Mouse (Mus musculus) gastrocnemius, postnatal 14 days (tissue): ENCODE measurements around the gene Soat1. TPM values are rescaled to one million over a fixed set of nuclear protein-coding genes. Genes with fewer than 3 reads are reported as not detected.
"Not testable (repeated sequence)": the region's sequence is repeated elsewhere in the genome, so short reads cannot be mapped to it uniquely, and the experiment has no call there.

ENCODE experiments used
- DNase-seq: peaks from one replicate; pipeline ENCODE4 v3.0.0; 2021; ENCODE audit warnings: mixed read lengths
- intact Hi-C: fragments of 180-260 bp; cut with DNase I; formaldehyde crosslinking; loops from one replicate; pipeline ENCODE4 v1.15.1; 2025; ENCODE audit warnings: low total_unique reads
- total RNA-seq, 2 experiments: library from RNA; stranded (reverse); gene quantifications; 2 replicates each; pipeline ENCODE4 v1.2.3; 2021

Soat1 gene
- total RNA-seq, 2 experiments from 2014 or later = 7.7 to 10.0 TPM

DNA sequence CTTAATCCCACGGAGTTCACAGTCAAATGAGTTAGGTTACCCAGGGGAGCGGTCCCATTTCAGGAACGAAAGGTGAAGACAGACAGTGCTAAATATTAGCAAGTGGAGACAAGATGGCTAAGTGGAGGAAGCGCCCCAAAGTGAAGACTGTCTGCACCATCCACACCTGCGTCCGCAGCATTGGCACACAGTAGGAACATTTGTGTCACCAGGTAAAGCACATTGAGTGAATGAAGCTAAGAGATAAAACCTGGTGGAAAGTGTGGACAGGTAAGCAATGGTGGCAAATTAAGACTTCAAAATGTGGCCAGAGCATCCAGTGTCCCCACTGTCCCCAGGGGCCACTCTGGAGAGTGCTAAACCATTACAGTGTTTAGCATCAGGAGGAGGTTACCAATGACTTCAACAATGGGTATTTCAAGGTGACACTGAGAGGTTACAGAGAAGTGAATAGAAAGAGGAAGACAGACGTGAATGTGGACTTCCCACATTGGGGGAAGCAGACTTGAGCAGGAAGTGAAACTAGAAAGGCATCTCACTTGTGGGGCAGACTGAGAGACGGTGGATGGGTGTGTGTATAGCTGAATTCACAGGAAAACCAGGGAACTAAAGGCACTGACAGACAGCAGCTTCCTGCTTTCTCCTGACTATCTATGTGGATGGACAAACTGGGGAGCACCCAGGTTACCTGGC, 37.0 kb downstream of the Soat1 start:
- DNase-seq = no peak
- intact Hi-C loops = no loop called here

- intact Hi-C loops = no loop called here
- DNase-seq = no peak
Measured at GRCm38 (mm10) chr1:156433497-156433896, 40.6 kb downstream of the Soat1 start.

- intact Hi-C loops = no loop called here
- DNase-seq = no peak
Measured at GRCm38 (mm10) chr1:156432498-156432897, 41.6 kb downstream of the Soat1 start.

DNA sequence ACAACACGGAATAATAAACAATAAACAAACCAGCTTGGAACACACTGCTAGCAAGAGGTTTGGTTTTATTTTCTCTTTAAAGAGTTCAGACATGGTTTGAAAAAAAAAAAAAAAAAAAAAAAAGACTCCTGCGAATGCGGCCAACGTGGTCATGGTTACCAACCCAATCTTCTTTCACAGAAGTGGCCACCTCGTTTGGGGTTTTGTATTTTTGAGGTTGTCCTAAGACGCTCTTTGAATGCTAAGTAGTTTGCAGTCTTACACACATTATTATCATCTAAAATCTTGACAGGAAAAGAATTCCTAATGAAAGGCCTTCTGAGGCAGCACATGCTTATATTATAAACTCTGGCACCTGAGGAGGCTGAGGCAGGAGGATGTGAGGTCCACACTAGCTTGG, 45.7 kb downstream of the Soat1 start:
- no peak for DNase-seq
- intact Hi-C loops = loop anchor here (10.0 kb wide), 1 partner anchor 196 kb away; no protein-coding TSS in a partner anchor

GRCm38 (mm10) chr1:156425746-156426145, 48.4 kb downstream of the Soat1 start:
- intact Hi-C loops = loop anchor here (10.0 kb wide), 1 partner anchor 199 kb away; no protein-coding TSS in a partner anchor
- DNase-seq = no peak

- no peak for DNase-seq
- intact Hi-C loops = loop anchor here (10.0 kb wide), 1 partner anchor 201 kb away; no protein-coding TSS in a partner anchor
Measured at GRCm38 (mm10) chr1:156424054-156424453, 50.1 kb downstream of the Soat1 start.

GRCm38 (mm10) chr1:156423493-156423892, 50.6 kb downstream of the Soat1 start:
- intact Hi-C loops = loop anchor here (10.0 kb wide), 1 partner anchor 201 kb away; no protein-coding TSS in a partner anchor
- no peak for DNase-seq

DNA sequence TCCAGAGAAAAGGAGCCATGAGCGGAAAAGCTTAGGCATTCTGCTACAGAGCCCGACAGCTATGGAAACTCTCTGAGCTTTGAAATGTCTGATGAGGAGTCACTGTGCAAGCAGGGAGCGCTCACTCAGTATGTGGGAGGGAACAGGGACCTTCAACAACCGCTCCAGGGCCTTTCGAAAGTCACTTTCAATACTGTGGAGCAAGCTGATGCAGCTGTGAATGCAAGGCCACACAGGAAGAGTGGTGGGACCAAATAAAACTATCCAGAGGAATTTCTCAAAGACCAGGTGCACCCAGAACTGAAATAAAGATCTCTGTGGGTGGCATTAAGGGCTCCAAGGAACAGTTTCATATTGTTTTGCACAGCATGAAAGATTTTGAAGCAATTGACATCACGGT, 51.3 kb downstream of the Soat1 start:
- intact Hi-C loops = loop anchor here (10.0 kb wide), 1 partner anchor 202 kb away; no protein-coding TSS in a partner anchor

GRCm38 (mm10) chr1:156420671-156421297, 53.3 kb downstream of the Soat1 start, which contains the start of gene Axdnd1:
Axdnd1 (minus strand) TSS chr1:156421159.
- intact Hi-C loops = loop anchor here (10.0 kb wide), 1 partner anchor 204 kb away; no protein-coding TSS in a partner anchor
- peak; percentile 84 for DNase-seq

More for the DNA sequence above, 51.3 kb downstream of the Soat1 start:
- no peak for DNase-seq

GRCm38 (mm10) chr1:156418170-156418569, 56.0 kb downstream of the Soat1 start:
- no peak for DNase-seq
- intact Hi-C loops = loop anchor here (10.0 kb wide), 1 partner anchor 117 kb away; no protein-coding TSS in a partner anchor

- no peak for DNase-seq
- intact Hi-C loops = no loop called here
Measured at GRCm38 (mm10) chr1:156408521-156408920, 65.6 kb downstream of the Soat1 start.

- intact Hi-C loops = no loop called here
- no peak for DNase-seq
Measured at GRCm38 (mm10) chr1:156408004-156408403, 66.1 kb downstream of the Soat1 start.

DNA sequence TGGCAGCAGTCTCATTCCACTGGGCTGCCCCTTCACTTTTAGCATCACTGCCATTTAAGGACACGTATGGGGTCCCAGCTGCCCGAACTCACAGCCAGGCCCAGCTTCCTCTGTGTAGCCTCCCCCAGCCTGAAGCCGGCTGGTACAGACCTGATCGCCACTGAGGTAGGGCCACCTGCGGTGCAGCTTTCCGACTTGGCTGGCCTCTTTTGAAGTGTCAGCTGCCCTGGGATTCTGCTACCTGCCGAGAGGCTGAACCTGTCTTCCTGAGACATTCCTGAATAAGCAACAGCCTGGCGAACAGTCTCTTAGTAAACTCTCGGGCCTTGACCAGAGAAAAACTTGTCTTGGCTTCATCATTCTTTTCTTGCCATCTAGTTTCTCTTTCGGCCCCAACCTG, 70.9 kb downstream of the Soat1 start:
- DNase-seq = no peak
- intact Hi-C loops = no loop called here

DNA sequence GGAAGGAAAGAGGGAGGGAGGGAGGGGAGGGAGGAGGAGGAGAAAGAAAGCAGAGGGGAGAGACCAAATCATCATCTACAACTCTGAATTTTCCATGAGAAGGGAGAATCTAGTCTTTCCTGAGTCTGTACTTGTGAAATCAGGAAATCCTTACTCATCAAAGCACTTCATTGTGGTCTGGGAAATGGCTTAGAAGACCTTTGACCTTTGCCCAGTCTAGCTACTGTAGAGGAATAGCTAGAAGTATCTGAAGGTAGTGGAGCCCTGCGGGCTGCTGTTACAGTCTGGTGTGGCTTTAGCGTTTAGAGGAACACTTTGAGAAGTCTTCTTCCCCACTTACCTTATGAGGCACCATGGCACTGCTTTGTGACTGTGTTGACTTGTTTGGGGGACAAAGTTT, 71.6 kb downstream of the Soat1 start:
- intact Hi-C loops = no loop called here
- DNase-seq = no peak

DNA sequence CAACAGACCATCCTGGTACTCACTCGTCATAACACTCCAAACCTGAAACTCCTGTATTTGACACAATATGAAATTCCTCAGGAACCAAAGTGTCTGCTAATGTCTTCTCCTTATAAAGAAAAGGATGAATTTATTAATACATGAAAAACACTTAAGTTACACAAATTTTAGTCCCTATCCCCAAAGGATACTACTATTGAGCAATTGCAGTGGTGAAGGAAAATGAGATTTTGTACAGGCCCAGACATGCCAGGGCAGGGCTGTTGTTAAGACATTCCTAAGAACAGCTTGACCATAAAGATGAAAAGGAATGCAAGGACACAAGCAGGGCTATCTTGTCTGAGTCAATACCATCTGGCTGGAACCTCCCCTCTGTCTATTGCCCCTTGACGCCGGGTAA, 74.0 kb downstream of the Soat1 start:
- DNase-seq, intact Hi-C loops: not testable (repeated sequence)

DNA sequence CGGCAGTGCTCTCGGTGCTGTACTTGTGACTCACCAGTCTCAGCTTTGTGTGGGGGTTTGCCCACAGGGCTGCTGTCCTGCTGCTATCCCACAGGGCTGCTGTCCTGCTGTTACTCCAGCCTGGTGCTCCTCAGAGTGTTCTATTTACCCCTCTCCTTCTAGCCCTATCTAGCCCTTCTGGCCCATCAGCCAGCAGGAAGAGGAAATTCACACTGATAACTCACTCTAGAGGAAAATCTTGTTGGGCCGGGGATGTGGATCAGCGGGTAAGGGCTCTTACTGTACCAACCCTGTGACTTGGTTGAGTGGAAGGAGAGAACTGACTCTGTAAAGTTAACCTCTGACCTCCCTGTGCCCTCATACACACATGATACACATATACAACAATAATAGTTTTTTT, 81.0 kb downstream of the Soat1 start:
- DNase-seq = no peak
- intact Hi-C loops = no loop called here

- DNase-seq = no peak
- intact Hi-C loops = no loop called here
Measured at GRCm38 (mm10) chr1:156386880-156387279, 87.3 kb downstream of the Soat1 start.

DNA sequence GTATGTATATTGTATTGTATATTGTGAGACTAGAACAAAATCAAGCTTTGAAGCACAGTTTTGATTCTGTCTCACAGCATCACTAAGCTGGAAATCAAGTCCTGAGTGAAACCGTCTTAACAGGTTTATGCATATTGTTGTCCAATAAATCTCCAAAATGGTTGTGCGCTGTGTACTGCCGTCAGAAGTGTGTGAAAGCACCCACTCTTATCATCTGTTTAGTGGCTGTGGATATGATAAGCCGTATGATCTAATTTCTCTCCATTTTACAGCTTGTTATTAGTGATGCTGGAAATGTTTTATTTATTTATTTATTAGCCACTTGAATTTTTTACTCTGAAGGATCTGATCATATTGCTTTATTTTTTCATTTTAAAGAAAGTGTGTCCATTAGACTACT, 87.9 kb downstream of the Soat1 start:
- no peak for DNase-seq

GRCm38 (mm10) chr1:156381217-156381616, 92.9 kb downstream of the Soat1 start:
- no peak for DNase-seq
- intact Hi-C loops = no loop called here

More for the DNA sequence above, 87.9 kb downstream of the Soat1 start:
- intact Hi-C loops = no loop called here
